Mouse (Mus musculus) embryonic facial prominence, embryonic 11.5 days (tissue): ENCODE measurements around the gene Dennd1b. TPM values are rescaled to one million over a fixed set of nuclear protein-coding genes. Genes with fewer than 3 reads are reported as not detected.

ENCODE experiments used
- ATAC-seq: fragments of 200-750 bp; cut with Nextera tagmentation; replicated peaks from 2 replicates; pipeline ENCODE4 v1.8.0; 2017; ENCODE audit warnings: low read depth; ENCODE audit not compliant: insufficient number of reproducible peaks, low FRiP score, low TSS enrichment
- DNase-seq: peaks from one replicate; pipeline ENCODE4 v3.0.0-alpha.2; 2015; ENCODE audit warnings: low spot score
- H3K27ac ChIP-seq: fragments of 300-500 bp; sonication (generic); replicated peaks from 2 replicates; pipeline ENCODE4 v1.5.1; 2014; ENCODE audit warnings: mild to moderate bottlenecking, low read depth, low read length, control low read depth
- H3K27me3 ChIP-seq: fragments of 300-500 bp; sonication (generic); 2 replicates; pipeline ENCODE4 v1.6.1; 2014; ENCODE audit warnings: mild to moderate bottlenecking, low read length, moderate library complexity, mixed read lengths; ENCODE audit not compliant: control insufficient read depth, insufficient read depth
- H3K36me3 ChIP-seq: fragments of 300-500 bp; sonication (generic); replicated peaks from 2 replicates; pipeline ENCODE4 v1.6.1; 2014; ENCODE audit warnings: low read depth, mild to moderate bottlenecking, low read length, moderate library complexity, mixed read lengths; ENCODE audit not compliant: control insufficient read depth, insufficient read depth
- H3K4me1 ChIP-seq: fragments of 300-500 bp; sonication (generic); 2 replicates; pipeline ENCODE4 v1.6.1; 2014; ENCODE audit warnings: low read length, mixed read lengths; ENCODE audit not compliant: control insufficient read depth, insufficient read depth
- H3K4me2 ChIP-seq: fragments of 300-500 bp; sonication (generic); 2 replicates; pipeline ENCODE4 v1.6.1; 2014; ENCODE audit warnings: low read depth, mild to moderate bottlenecking, control low read depth, low read length, moderate library complexity
- H3K4me3 ChIP-seq: fragments of 300-500 bp; sonication (generic); 2 replicates; pipeline ENCODE4 v1.5.1; 2014; ENCODE audit warnings: low read depth, low read length, control low read depth
- H3K9ac ChIP-seq: fragments of 300-500 bp; sonication (generic); replicated peaks from 2 replicates; pipeline ENCODE4 v1.6.1; 2014; ENCODE audit warnings: mild to moderate bottlenecking, control low read depth, low read length
- H3K9me3 ChIP-seq: fragments of 300-500 bp; sonication (generic); replicated peaks from 2 replicates; pipeline ENCODE4 v1.6.1; 2016; ENCODE audit warnings: mild to moderate bottlenecking, low read length, inconsistent platforms, mixed read lengths; ENCODE audit not compliant: control insufficient read depth
- WGBS: fragments of 180-500 bp; shearing (Covaris S2); extraction: QIAGEN DNeasy Blood & Tissue Kit; methylation state at CpG from one replicate; pipeline ENCODE4 v1.1.7; 2014; 5-methylcytosine and 5-hydroxymethylcytosine counted together
- polyA plus RNA-seq: library from polyadenylated mRNA; unstranded; fragments of >200 nt; fragmentation: Nextera tagmentation; extraction: Ambion mirVana; gene quantifications from 2 replicates; pipeline ENCODE4 v1.2.1, GENCODE M21; 2014

Gene Dennd1b
- polyA plus RNA-seq, 1 experiment from 2014 or later = 7.9 TPM

DNA sequence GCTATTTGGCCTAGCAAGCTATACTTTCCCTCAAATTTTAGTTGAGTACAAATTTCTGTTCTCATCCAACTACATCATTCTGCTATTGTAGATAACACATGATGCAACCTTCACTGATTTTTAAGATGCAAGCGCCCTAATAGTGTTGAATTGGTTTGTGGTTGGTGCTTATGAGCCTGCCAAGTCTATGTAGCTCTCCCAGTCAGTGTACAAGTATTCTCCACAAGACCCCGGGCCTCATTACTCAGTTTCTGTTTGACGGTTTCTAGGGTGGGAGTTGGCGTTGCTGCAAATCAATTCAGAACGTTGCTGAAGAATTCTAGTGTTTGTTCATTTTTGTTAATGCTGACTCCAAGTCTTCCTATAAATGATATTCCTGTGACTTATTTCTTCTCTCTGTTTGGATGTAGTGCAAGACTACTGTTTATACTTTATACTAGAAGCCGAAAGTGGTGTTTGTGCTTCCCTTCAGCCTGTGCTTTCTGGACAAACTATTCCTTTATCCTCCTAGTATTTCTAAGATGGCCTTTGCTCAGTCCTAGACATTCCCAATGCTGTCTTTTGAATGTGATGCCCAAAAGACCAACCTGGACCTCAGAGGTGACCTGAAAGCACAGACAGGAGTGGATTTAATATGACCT, 261.2 kb downstream of the Dennd1b start:
- WGBS = 91% methylated on average over 6 of the region's 6 CpGs

More for the DNA sequence above, 261.2 kb downstream of the Dennd1b start:
- ATAC-seq (no peak), DNase-seq (no peak)
- Histone ChIP-seq H3K9me3 (no peaks in the 10 kb centered on the region), H3K4me2 (no peak overlapping the region), H3K4me3 (no peak overlapping the region), H3K27ac (no peak overlapping the region), H3K4me1 (no peaks in the 10 kb centered on the region), H3K36me3 (no peaks in the 10 kb centered on the region), H3K9ac (no peak overlapping the region), H3K27me3 (no peaks in the 10 kb centered on the region)

Other genes starting within 250 kb of the Dennd1b start
- gene Lhx9, start 114.9 kb upstream of the Dennd1b start, polyA plus RNA-seq = 2.0 and 2.1 TPM in 2 replicates
- gene 2310009B15Rik, start 106.6 kb upstream of the Dennd1b start, polyA plus RNA-seq = 39.5 and 44.6 TPM in 2 replicates